10 mouse cellular contexts compared by ENCODE assay signal in genomic region chr4:123972423-123973049, GRCm38 (mm10). TPM values are rescaled to one million over a fixed set of nuclear protein-coding genes. Genes with fewer than 3 reads are reported as not detected.
DNase-seq lines count a peak whose midpoint lies in the region; ATAC-seq lines count a peak whose summit lies in the region.
"Had no signal": no experiment of that assay in that cellular context is flagged by ENCODE, and none has a peak within 500 bp of the region (broad histone marks: within the 10 kb centered on the region; RNA-seq: fewer than 3 reads in every experiment).

No protein-coding gene starts in this region.

- H3K4me2 ChIP-seq in hindbrain, embryonic 15.5 days, result peak overlapping the region; percentile 68
- H3K4me2 ChIP-seq in midbrain, embryonic 12.5 days (replicated peaks), result peak overlapping the region; percentile 52

- peaks cover 17% of the 10 kb centered on the region for H3K27me3 ChIP-seq in hindbrain, embryonic 15.5 days
- H3K27me3 ChIP-seq in midbrain, embryonic 12.5 days, result peaks cover 11% of the 10 kb centered on the region

- 0 out of 2 replicates have a peak overlapping the region, but pooled peaks have one; percentile 32 for H3K9ac ChIP-seq in hindbrain, embryonic 15.5 days
- H3K9ac ChIP-seq in midbrain, embryonic 12.5 days (replicated peaks), result peak overlapping the region; percentile 24; the same call in 1 of the 2 replicates

- DNase-seq in adrenal gland, postnatal 14 days, result peak; percentile 12
- DNase-seq in adrenal gland, adult (ENCODE audit: inconsistent age in 2 of 2, low spot score in 1 of 2), result no peak
- peak; percentile 77 for DNase-seq in ZHBTc4 (ENCODE audit: low read depth, low spot score)
- no peak for DNase-seq in ovary, postnatal 10 days (ENCODE audit: low spot score)
- no peak for DNase-seq in lung, postnatal 10 days
- DNase-seq: layer of hippocampus, adult 9-11 months had no signal

- H3K27ac ChIP-seq in hindbrain, embryonic 15.5 days (replicated peaks), result no peak overlapping the region
- peak overlapping the region; percentile 35; the same call in 1 of the 2 replicates for H3K27ac ChIP-seq in midbrain, embryonic 12.5 days (replicated peaks)

- peak; percentile 77 for ATAC-seq in hindbrain, embryonic 15.5 days (ENCODE audit: low FRiP score, low read depth)
- ATAC-seq in midbrain, embryonic 12.5 days (ENCODE audit: low FRiP score, low read depth), result peak; percentile 62
- no peak for ATAC-seq in CD4-positive, CD25-positive, alpha-beta regulatory T cell, adult 4 months

- 5% methylated on average over 26 of the region's 29 CpGs for WGBS in hindbrain, embryonic 15.5 days
- WGBS in midbrain, embryonic 12.5 days, result 7% methylated on average over 29 of the region's 29 CpGs

- no peaks in the 10 kb centered on the region for H3K36me3 ChIP-seq in hindbrain, embryonic 15.5 days
- no peaks in the 10 kb centered on the region for H3K36me3 ChIP-seq in midbrain, embryonic 12.5 days

- H3K4me3 ChIP-seq in hindbrain, embryonic 15.5 days, result peak overlapping the region; percentile 30
- H3K4me3 ChIP-seq in midbrain, embryonic 12.5 days, result peak overlapping the region; percentile 31

- H3K4me1 ChIP-seq in hindbrain, embryonic 15.5 days (replicated peaks), result peaks cover 14% of the 10 kb centered on the region
- peaks cover 16% of the 10 kb centered on the region for H3K4me1 ChIP-seq in midbrain, embryonic 12.5 days

- H3K9me3 ChIP-seq in hindbrain, embryonic 15.5 days, result no peaks in the 10 kb centered on the region
- H3K9me3 ChIP-seq in midbrain, embryonic 12.5 days, result no peaks in the 10 kb centered on the region

RNA-seq across cellular contexts. Expression of gene 4930535I16Rik, which starts 54.7 kb away (rescaled TPM):
- not detected in 2 replicates for total RNA-seq in adrenal gland, postnatal 14 days (2021)
- not detected in 2 replicates for polyA plus RNA-seq in hindbrain, embryonic 15.5 days (2015; fragmentation: Nextera tagmentation; extraction: Ambion mirVana)
- not detected in 2 replicates for polyA plus RNA-seq in midbrain, embryonic 12.5 days (2016; fragmentation: Nextera tagmentation; extraction: Ambion mirVana)
- polyA plus RNA-seq in CD4-positive, CD25-positive, alpha-beta regulatory T cell, adult 4 months (2017; shearing (Covaris generic)), result not detected
- polyA plus RNA-seq: urinary bladder, adult 2 months had no signal

RNA-seq across cellular contexts. Expression of gene Rragc, which starts 55.3 kb away (rescaled TPM):
- 80.1 and 83.2 TPM in 2 replicates for total RNA-seq in adrenal gland, postnatal 14 days (2021)
- polyA plus RNA-seq in hindbrain, embryonic 15.5 days (2015; fragmentation: Nextera tagmentation; extraction: Ambion mirVana), result 44.9 and 47.8 TPM in 2 replicates
- 59.5 and 59.6 TPM in 2 replicates for polyA plus RNA-seq in midbrain, embryonic 12.5 days (2016; fragmentation: Nextera tagmentation; extraction: Ambion mirVana)
- polyA plus RNA-seq in CD4-positive, CD25-positive, alpha-beta regulatory T cell, adult 4 months (2017; shearing (Covaris generic)), result 1 to 10 TPM; 4.6 to 7.7 TPM

Comparison
In these comparisons a context has a peak if more than half of its experiments do, and no peak if none do; other contexts are left out.
1. DNase-seq: peak in adrenal gland, postnatal 14 days (single experiment) and ZHBTc4 (single experiment); none in adrenal gland, adult (0 of 2), ovary, postnatal 10 days (single experiment) and lung, postnatal 10 days (single experiment).